15 mouse cellular contexts compared by ENCODE assay signal in the genomic region with DNA sequence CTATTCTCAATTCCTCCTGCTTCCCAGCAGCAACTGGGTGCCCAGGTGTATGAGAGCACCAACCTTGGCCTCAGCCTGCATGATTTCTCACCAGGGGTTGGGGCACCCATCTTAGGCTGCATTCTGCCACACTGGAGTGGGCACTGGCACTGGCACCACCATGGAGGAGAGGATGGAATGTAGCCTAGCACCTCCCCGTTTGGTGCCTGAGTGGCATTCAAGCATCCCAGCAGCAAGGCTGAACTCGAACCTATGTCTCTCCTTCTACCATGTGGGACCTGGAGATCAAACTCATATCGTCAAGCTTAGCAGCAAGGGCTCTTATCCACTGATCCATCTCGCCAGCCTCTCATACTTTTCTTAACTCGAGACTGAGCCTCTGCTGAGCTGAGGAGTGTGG.
"Had no signal": no experiment of that assay in that cellular context is flagged by ENCODE, and none has a peak within 500 bp of the region (broad histone marks: within the 10 kb centered on the region; RNA-seq: fewer than 3 reads in every experiment).

No protein-coding gene starts in this region.

- H3K9ac ChIP-seq: neural tube, embryonic 12.5 days; neural tube, embryonic 13.5 days; neural tube, embryonic 15.5 days; stomach, embryonic 15.5 days had no signal

- H3K27ac ChIP-seq: neural tube, embryonic 12.5 days; neural tube, embryonic 13.5 days; neural tube, embryonic 15.5 days; stomach, embryonic 15.5 days; stomach, postnatal 0 days had no signal

- H3K9me3 ChIP-seq: stomach, embryonic 15.5 days had no signal

- H3K4me3 ChIP-seq: neural tube, embryonic 12.5 days; neural tube, embryonic 13.5 days; neural tube, embryonic 15.5 days; stomach, embryonic 15.5 days had no signal

- H3K4me1 ChIP-seq: neural tube, embryonic 12.5 days; neural tube, embryonic 13.5 days; neural tube, embryonic 15.5 days; stomach, embryonic 15.5 days had no signal

- H3K4me2 ChIP-seq: neural tube, embryonic 12.5 days; neural tube, embryonic 13.5 days; neural tube, embryonic 15.5 days; stomach, embryonic 15.5 days had no signal

- DNase-seq: retina, postnatal 1 day; right cerebral cortex, adult 18-20 months; right cerebral cortex, postnatal 14 days; right cerebral cortex, postnatal 25 days; right cerebral cortex, postnatal 4 days; spleen, adult 18-20 months; thymus, adult 18-20 months; thymus, adult 2 months; thymus, postnatal 25 days; thymus, postnatal 36 days had no signal

- H3K27me3 ChIP-seq: neural tube, embryonic 12.5 days; neural tube, embryonic 13.5 days; neural tube, embryonic 15.5 days; stomach, embryonic 15.5 days had no signal
